Mouse (Mus musculus) megakaryocyte, embryonic 14.5 days (primary cell): Measurements from ENCODE around the gene Fgfr1op.
"Not testable (repeated sequence)": the region's sequence is repeated elsewhere in the genome, so short reads cannot be mapped to it uniquely, and the experiment has no call there.

Experiments used
- FLI1 ChIP-seq: IDR thresholded peaks from 2 replicates; pipeline ENCODE4 v1.6.1; 2012; ENCODE audit warnings: low read length, inconsistent platforms, mixed read lengths
- GATA1 ChIP-seq: IDR thresholded peaks from 3 replicates; pipeline ENCODE4 v1.6.1; 2012; ENCODE audit warnings: mixed read lengths, low read length, inconsistent platforms, borderline replicate concordance

- not testable (repeated sequence) for TF ChIP-seq GATA1, FLI1
Observed at GRCm38 (mm10) chr17:8155982-8156381, 9.3 kb upstream of the Fgfr1op start.
